Mouse (Mus musculus) hindbrain, embryonic 10.5 days (tissue): ENCODE data around the gene Rnf181. TPM values are rescaled to one million over a fixed set of nuclear protein-coding genes. Genes with fewer than 3 reads are reported as not detected.

Experiments used
- DNase-seq: peaks from one replicate; pipeline ENCODE4 v3.0.0-alpha.2; 2017; ENCODE audit warnings: low spot score
- H3K27ac ChIP-seq: fragments of 300-500 bp; sonication (generic); 2 replicates; pipeline ENCODE4 v1.5.1; 2016; ENCODE audit warnings: mild to moderate bottlenecking, moderate library complexity
- H3K27me3 ChIP-seq: fragments of 300-500 bp; sonication (generic); 2 replicates; pipeline ENCODE4 v1.6.1; 2016; ENCODE audit warnings: mild to moderate bottlenecking; ENCODE audit not compliant: poor library complexity, insufficient read depth, severe bottlenecking
- H3K36me3 ChIP-seq: fragments of 300-500 bp; sonication (generic); 2 replicates; pipeline ENCODE4 v1.6.1; 2016; ENCODE audit warnings: mild to moderate bottlenecking, moderate library complexity
- H3K4me1 ChIP-seq: fragments of 300-500 bp; sonication (generic); replicated peaks from 2 replicates; pipeline ENCODE4 v1.6.1; 2016; ENCODE audit warnings: mild to moderate bottlenecking
- H3K4me3 ChIP-seq: fragments of 300-500 bp; sonication (generic); 2 replicates; pipeline ENCODE4 v1.5.1; 2016; ENCODE audit warnings: mild to moderate bottlenecking, moderate library complexity
- H3K9me3 ChIP-seq: fragments of 300-500 bp; sonication (generic); 2 replicates; pipeline ENCODE4 v1.6.1; 2016; ENCODE audit warnings: mild to moderate bottlenecking, moderate library complexity
- WGBS: fragments of 180-500 bp; shearing (Covaris S2); methylation state at CpG from one replicate; pipeline ENCODE4 v1.1.7; 2016; 5-methylcytosine and 5-hydroxymethylcytosine counted together
- polyA plus RNA-seq: library from polyadenylated mRNA; unstranded; fragments of >200 nt; fragmentation: Nextera tagmentation; extraction: Ambion mirVana; gene quantifications from 2 replicates; pipeline ENCODE4 v1.2.1, GENCODE M21; 2016

Rnf181 gene
- polyA plus RNA-seq, 1 experiment from 2014 or later: 110 TPM

GRCm38 (mm10) chr6:72362132-72363028 is 4.4 kb downstream of the Rnf181 start:
- H3K27ac ChIP-seq: peak overlapping the region; percentile 89
- peaks cover 34% of the 10 kb centered on the region for H3K36me3 ChIP-seq
- no peaks in the 10 kb centered on the region for H3K27me3 ChIP-seq
- H3K4me3 ChIP-seq: peak overlapping the region; percentile 84
- H3K9me3 ChIP-seq: no peaks in the 10 kb centered on the region
- DNase-seq: peak; percentile 94
- H3K4me1 ChIP-seq: peaks cover 24% of the 10 kb centered on the region
- WGBS: under 1% methylated on average over 42 of the region's 42 CpGs

DNA sequence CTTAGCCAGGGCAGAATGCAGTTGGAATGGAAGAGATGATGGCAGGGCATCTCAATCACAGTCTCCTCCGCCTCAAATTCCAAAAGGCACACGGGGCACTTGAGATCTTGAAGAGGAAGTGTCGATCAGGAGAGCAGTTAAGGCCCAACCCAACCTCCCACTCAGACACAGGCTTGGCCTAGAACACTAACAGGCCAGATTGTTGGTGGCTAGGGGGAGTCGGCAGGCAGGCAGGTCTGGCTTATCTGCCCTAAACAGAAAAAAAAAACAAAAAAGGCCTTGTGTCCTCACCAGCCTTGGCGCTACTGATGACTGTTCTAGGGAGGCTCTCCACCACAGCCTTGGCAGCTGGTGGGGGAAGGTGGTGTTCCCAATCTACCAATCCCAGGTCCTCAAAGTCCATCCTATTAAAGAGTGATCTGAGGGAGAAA is 5.6 kb downstream of the Rnf181 start:
- WGBS: 82% methylated on average over 5 of the region's 5 CpGs
- H3K4me3 ChIP-seq: peak overlapping the region; percentile 84
- DNase-seq: no peak
- H3K36me3 ChIP-seq: peaks cover 42% of the 10 kb centered on the region
- peaks cover 26% of the 10 kb centered on the region for H3K4me1 ChIP-seq
- peaks cover 6% of the 10 kb centered on the region for H3K27me3 ChIP-seq
- no peaks in the 10 kb centered on the region for H3K9me3 ChIP-seq
- H3K27ac ChIP-seq: no peak overlapping the region

- no peak for DNase-seq
- peaks cover 8% of the 10 kb centered on the region for H3K27me3 ChIP-seq
- H3K36me3 ChIP-seq: peaks cover 42% of the 10 kb centered on the region
- H3K9me3 ChIP-seq: no peaks in the 10 kb centered on the region
- H3K4me3 ChIP-seq: 0 out of 2 replicates have a peak overlapping the region, but pooled peaks have one; percentile 14
- WGBS: 76% methylated on average over 7 of the region's 7 CpGs
- no peak overlapping the region for H3K27ac ChIP-seq
- peaks cover 32% of the 10 kb centered on the region for H3K4me1 ChIP-seq
Measured at GRCm38 (mm10) chr6:72360599-72360935, 6.2 kb downstream of the Rnf181 start.

DNA sequence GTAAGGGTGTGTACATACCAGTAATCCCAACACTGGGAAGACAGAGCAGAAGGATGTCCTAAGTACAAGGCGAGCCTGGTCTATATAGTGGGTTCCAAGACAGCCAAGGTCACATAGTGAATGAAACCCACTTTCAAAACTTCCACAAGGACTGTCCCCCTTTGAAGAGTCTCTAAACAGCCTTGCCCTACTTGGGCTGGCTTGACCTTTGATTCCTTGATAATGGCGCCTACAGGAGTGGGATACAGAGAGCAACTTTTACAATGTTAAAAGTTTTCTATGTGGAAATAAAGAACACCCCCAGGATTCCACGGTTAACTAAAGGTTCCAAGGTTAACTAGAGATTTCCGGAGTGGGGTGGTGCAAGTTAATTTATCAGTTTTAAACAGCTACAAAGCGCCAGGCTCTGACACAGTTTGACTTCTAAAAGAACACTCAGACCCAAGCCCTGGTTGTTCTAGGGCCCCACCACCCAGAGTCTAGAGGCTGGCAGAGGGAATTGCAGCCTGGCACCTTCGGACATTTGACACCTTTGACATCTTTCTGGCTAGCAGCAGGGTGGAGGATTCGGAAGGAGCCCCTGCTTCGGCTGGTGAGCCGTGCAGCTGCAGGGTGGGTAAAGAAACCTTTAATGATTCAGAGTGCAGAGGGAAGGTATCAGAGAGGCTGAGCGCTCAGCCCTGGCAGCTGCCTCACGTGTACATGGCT is 6.7 kb downstream of the Rnf181 start:
- Histone ChIP-seq H3K9me3 (no peaks in the 10 kb centered on the region), H3K4me3 (0 out of 2 replicates have a peak overlapping the region, but pooled peaks have one; percentile 14), H3K27me3 (peaks cover 8% of the 10 kb centered on the region), H3K36me3 (peaks cover 42% of the 10 kb centered on the region), H3K27ac (no peak overlapping the region), H3K4me1 (peaks cover 37% of the 10 kb centered on the region)
- DNase-seq: no peak
- WGBS: 83% methylated on average over 11 of the region's 11 CpGs

GRCm38 (mm10) chr6:72359343-72359742 is 7.4 kb downstream of the Rnf181 start:
- 86% methylated on average over 2 of the region's 2 CpGs for WGBS
- Histone ChIP-seq H3K9me3 (no peaks in the 10 kb centered on the region), H3K4me3 (no peak overlapping the region), H3K27ac (no peak overlapping the region), H3K36me3 (peaks cover 42% of the 10 kb centered on the region), H3K4me1 (peaks cover 44% of the 10 kb centered on the region), H3K27me3 (peaks cover 8% of the 10 kb centered on the region)
- no peak for DNase-seq

GRCm38 (mm10) chr6:72358086-72358764 is 8.5 kb downstream of the Rnf181 start:
- Histone ChIP-seq H3K9me3 (no peaks in the 10 kb centered on the region), H3K4me3 (no peak overlapping the region), H3K27me3 (peaks cover 8% of the 10 kb centered on the region), H3K27ac (no peak overlapping the region), H3K36me3 (peaks cover 42% of the 10 kb centered on the region), H3K4me1 (peaks cover 46% of the 10 kb centered on the region)
- no peak for DNase-seq
- WGBS: 92% methylated on average over 10 of the region's 10 CpGs

DNA sequence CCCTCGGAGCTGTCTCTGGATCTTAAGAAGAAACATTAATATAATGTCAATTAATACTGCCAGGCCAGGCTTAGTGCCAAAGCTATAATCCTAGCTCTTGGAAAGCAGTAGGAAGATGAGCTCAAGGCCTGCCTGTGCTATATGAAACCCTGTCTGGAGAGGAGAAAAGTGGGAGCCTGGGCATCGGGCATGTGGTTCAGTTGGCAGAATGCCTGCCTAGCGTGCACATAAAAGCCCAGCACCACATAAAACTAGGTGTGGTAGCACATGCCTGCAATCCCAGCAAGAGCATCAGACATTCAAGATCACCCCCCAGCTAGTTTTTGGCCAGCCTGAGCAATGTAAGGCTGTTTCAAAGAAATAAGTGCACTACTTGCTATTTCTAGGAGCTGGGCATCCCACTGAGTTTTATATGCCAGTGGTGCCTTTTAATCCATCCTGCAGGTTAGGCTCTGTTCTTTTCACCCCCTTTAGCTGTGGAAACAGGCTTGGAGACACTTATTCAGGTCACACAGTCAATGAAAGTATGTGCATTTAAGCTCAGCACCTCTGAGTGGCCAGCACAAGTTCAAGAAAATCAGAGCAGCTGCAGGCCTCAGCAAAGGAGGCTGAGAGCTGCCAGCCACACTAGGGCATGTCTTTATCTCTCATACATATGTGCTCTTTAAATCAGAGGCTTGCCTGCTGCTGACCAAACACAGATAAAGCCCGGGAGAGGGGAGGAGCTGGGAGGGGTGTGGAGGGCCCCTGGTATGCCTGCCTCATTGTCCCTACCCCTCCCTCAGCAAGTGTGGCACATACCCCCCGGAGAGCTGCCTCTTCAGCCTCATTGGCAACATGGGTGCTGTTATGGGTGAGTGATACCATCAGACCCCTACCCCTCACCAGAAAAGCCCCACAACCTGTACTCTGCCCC is 9.3 kb downstream of the Rnf181 start:
- WGBS: 86% methylated on average over 5 of the region's 5 CpGs
- Histone ChIP-seq H3K4me3 (no peak overlapping the region), H3K27me3 (peaks cover 8% of the 10 kb centered on the region), H3K9me3 (no peaks in the 10 kb centered on the region), H3K27ac (no peak overlapping the region), H3K4me1 (peaks cover 41% of the 10 kb centered on the region), H3K36me3 (peaks cover 42% of the 10 kb centered on the region)
- DNase-seq: no peak

DNA sequence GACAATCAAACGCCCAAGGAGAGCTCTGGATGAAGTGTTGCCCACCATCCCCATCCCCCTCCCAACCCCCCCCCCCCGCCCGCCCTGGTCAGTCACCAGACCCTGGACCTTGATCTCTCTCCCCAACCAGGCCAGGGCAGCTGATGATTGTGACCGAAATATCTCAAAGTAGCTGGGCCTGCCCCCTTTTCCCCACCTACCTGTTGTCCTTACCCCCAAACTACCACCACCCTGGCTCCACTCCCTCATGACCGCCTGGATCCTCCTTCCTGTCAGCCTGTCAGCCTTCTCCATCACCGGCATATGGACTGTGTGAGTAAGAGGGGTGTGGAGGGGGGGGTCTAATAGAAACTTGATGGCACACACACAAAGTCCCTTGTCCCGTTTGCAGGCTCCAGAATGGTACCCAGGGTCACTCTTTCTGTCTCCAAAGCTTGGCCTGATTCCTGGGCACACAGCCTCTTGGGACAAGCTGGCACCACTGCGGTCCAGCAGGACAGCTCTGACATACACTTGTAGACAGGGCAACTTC is 10.7 kb downstream of the Rnf181 start:
- no peak for DNase-seq
- H3K4me3 ChIP-seq: peak overlapping the region; percentile 70
- peak overlapping the region; percentile 83 for H3K27ac ChIP-seq
- peaks cover 33% of the 10 kb centered on the region for H3K4me1 ChIP-seq
- 34% methylated on average over 8 of the region's 8 CpGs for WGBS
- H3K27me3 ChIP-seq: peaks cover 8% of the 10 kb centered on the region
- H3K9me3 ChIP-seq: no peaks in the 10 kb centered on the region
- peaks cover 47% of the 10 kb centered on the region for H3K36me3 ChIP-seq

DNA sequence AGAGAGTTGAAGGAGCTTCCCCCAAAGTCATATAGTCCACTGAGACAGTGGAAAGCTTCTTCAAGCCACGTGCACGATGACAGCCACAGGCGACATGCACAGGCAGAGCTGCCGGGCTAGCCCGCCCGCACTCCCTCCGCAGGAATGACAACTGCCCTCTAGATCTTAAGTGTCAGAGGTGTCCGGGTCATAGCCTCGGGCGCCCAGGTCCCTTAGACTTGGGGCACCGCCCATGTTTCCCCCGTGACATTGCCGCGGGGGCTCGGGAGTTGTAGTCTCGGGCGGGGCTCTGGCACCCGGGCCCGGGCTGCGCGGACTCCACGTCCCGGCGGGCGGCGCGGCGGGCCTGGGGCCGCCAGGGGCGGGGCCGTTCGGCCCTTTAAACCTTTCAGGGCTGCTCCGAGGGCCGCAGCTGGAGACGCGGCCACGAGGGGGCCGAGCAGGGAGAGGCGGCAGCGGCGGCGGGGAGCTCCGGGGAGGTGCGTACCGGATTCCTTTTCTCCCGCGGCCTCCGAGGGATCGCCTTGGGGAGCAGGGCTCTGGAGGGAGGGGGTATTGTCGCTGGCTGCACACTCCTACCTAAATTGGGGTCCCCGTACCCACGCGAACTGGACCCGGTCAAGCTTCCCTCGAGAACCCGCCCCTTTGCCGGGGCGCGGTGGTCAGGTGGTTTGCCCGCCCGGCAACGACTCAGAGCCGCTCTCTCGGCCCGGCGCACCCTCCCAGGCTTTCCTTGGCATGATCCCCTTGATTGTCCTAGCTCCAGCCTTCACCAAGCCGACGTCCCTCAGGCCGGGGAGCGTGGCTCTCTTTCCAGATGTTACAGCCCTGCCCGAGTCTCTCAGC is 11.5 kb downstream of the Rnf181 start, which contains the start of gene Tmem150a:
TSS of gene Tmem150a (plus strand) at position 382 of the 846 bp plus-strand sequence.
- H3K4me3 ChIP-seq: peak within 1 kb of the TSS; percentile 70
- no peaks in the 10 kb centered on the region for H3K9me3 ChIP-seq
- H3K36me3 ChIP-seq: peaks cover 49% of the 10 kb centered on the region
- H3K27ac ChIP-seq: peak within 1 kb of the TSS; percentile 83
- H3K4me1 ChIP-seq: peaks cover 25% of the 10 kb centered on the region
- under 1% methylated on average over 71 of the region's 71 CpGs for WGBS
- peak; percentile 79 for DNase-seq
- peaks cover 8% of the 10 kb centered on the region for H3K27me3 ChIP-seq

DNA sequence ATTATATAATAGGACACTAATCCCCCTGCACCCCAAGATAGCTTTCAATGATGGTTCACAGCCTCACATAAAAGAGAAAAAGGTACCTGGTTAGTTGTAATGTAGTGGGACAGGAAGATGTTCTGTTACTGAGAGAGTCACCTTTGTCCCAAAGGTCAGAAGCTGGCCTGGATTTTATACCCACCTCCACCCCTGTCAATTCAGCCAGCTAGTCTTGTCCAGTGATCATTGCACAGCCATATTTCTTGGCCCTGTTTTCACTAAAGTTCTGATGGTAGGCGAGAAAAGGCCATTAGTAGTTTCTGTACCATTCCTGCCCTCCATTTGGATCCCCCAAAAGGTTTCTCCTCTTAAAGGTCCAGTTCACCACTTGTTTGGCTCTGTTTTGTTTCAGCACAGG is 12.7 kb downstream of the Rnf181 start:
- Histone ChIP-seq H3K27me3 (peaks cover 8% of the 10 kb centered on the region), H3K27ac (no peak overlapping the region), H3K36me3 (peaks cover 49% of the 10 kb centered on the region), H3K4me1 (peaks cover 23% of the 10 kb centered on the region), H3K9me3 (no peaks in the 10 kb centered on the region), H3K4me3 (no peak overlapping the region)
- no peak for DNase-seq
- 59% methylated on average over 1 of the region's 1 CpGs for WGBS
